Mouse (Mus musculus) liver, embryonic 16.5 days (tissue): ENCODE data around the gene Adam21. TPM values are rescaled to one million over a fixed set of nuclear protein-coding genes. Genes with fewer than 3 reads are reported as not detected.
A peak's percentile ranks its signal among the peaks of the same experiment; 100 is the strongest.

ENCODE experiments used
- ATAC-seq: fragments of 200-750 bp; cut with Nextera tagmentation; 2 replicates; pipeline ENCODE4 v1.8.0; 2017; ENCODE audit warnings: low read depth, mild to moderate bottlenecking, moderate number of reproducible peaks, moderate library complexity
- H3K27ac ChIP-seq: fragments of 300-500 bp; sonication (generic); 2 replicates; pipeline ENCODE4 v1.5.1; 2014; ENCODE audit warnings: mild to moderate bottlenecking, low read length
- H3K27me3 ChIP-seq: fragments of 300-500 bp; sonication (generic); 2 replicates; pipeline ENCODE4 v1.6.1; 2014; ENCODE audit warnings: low read depth, low read length, mixed read lengths; ENCODE audit not compliant: control insufficient read depth, insufficient read depth
- H3K36me3 ChIP-seq: fragments of 300-500 bp; sonication (generic); 2 replicates; pipeline ENCODE4 v1.6.1; 2014; ENCODE audit warnings: mild to moderate bottlenecking; ENCODE audit not compliant: control insufficient read depth, insufficient read depth
- H3K4me1 ChIP-seq: fragments of 300-500 bp; sonication (generic); 2 replicates; pipeline ENCODE4 v1.6.1; 2014; ENCODE audit warnings: low read depth, low read length, mixed read lengths; ENCODE audit not compliant: control insufficient read depth
- H3K4me2 ChIP-seq: fragments of 300-500 bp; sonication (generic); 2 replicates; pipeline ENCODE4 v1.6.1; 2014; ENCODE audit warnings: low read depth, low read length, mixed read lengths
- H3K4me3 ChIP-seq: fragments of 300-500 bp; sonication (generic); 2 replicates; pipeline ENCODE4 v1.5.1; 2014; ENCODE audit warnings: low read depth, mild to moderate bottlenecking, low read length
- H3K9ac ChIP-seq: fragments of 300-500 bp; sonication (generic); 2 replicates; pipeline ENCODE4 v1.6.1; 2014; ENCODE audit warnings: low read depth, low read length
- H3K9me3 ChIP-seq: fragments of 300-500 bp; sonication (generic); replicated peaks from 2 replicates; pipeline ENCODE4 v1.6.1; 2016; ENCODE audit warnings: low read length; ENCODE audit not compliant: control insufficient read depth
- WGBS: fragments of 180-500 bp; shearing (Covaris S2); extraction: QIAGEN DNeasy Blood & Tissue Kit; methylation state at CpG from one replicate; pipeline ENCODE4 v1.1.7; 2014; ENCODE audit not compliant: insufficient replicate concordance; 5-methylcytosine and 5-hydroxymethylcytosine counted together
- polyA plus RNA-seq: library from polyadenylated mRNA; unstranded; fragments of >200 nt; fragmentation: Nextera tagmentation; extraction: Ambion mirVana; gene quantifications from 2 replicates; pipeline ENCODE4 v1.2.1, GENCODE M21; 2015

The Adam21 gene
- polyA plus RNA-seq: not detected in 2 replicates

- Histone ChIP-seq H3K4me1 (peaks cover 4% of the 10 kb centered on the region; the same call in 1 of the 2 replicates), H3K36me3 (peaks cover 6% of the 10 kb centered on the region; the same call in 1 of the 2 replicates), H3K9ac (no peak within 1 kb of the TSS), H3K4me3 (no peak within 1 kb of the TSS), H3K4me2 (0 out of 2 replicates have a peak within 1 kb of the TSS, but pooled peaks have one; percentile 24), H3K9me3 (no peaks in the 10 kb centered on the region), H3K27ac (no peak within 1 kb of the TSS), H3K27me3 (no peaks in the 10 kb centered on the region)
- no peak for ATAC-seq
- WGBS: 71% methylated on average over 1 of the region's 1 CpGs
These were observed at the start of gene Adam21 for GRCm38 (mm10) chr12:81568374-81568773. Adam21 (minus strand) TSS chr12:81568474.

- WGBS: 31% methylated on average over 7 of the region's 7 CpGs
These were observed 48.7 kb upstream of the Adam21 start for GRCm38 (mm10) chr12:81616980-81617379.

DNA sequence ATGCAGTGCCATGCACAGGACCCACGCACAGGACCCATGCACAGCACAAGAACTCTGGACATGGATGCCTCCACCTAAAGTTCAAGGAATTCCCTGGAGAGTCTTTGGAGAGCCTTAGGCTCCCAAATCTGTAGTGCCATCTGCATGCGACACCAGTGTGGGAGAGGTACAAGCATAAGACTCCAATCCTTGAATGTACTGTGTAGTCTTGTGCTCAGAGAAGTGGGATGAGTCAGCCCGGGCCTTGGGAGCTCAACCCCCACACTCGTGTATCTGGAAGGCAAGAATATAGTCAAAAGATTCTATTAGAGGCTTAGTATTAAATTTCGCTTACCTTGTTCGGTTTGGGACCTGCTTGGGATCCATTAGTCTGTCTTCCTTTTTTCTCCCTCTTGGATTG lies 47.5 kb upstream of the Adam21 start:
- Histone ChIP-seq H3K27ac (no peak overlapping the region), H3K9ac (no peak overlapping the region), H3K36me3 (no peaks in the 10 kb centered on the region), H3K4me2 (no peak overlapping the region), H3K4me3 (no peak overlapping the region), H3K4me1 (no peaks in the 10 kb centered on the region), H3K27me3 (no peaks in the 10 kb centered on the region; the same call in 1 of the 2 replicates), H3K9me3 (no peaks in the 10 kb centered on the region)
- 63% methylated on average over 6 of the region's 6 CpGs for WGBS
- no peak for ATAC-seq

More at GRCm38 (mm10) chr12:81616980-81617379, 48.7 kb upstream of the Adam21 start:
- ATAC-seq: no peak
- Histone ChIP-seq H3K27me3 (no peaks in the 10 kb centered on the region; the same call in 1 of the 2 replicates), H3K27ac (no peak overlapping the region), H3K9ac (no peak overlapping the region), H3K4me2 (no peak overlapping the region), H3K4me1 (no peaks in the 10 kb centered on the region), H3K4me3 (no peak overlapping the region), H3K36me3 (no peaks in the 10 kb centered on the region), H3K9me3 (no peaks in the 10 kb centered on the region)

- no peak for ATAC-seq
- Histone ChIP-seq H3K27ac (no peak overlapping the region), H3K4me2 (no peak overlapping the region), H3K4me3 (no peak overlapping the region), H3K4me1 (no peaks in the 10 kb centered on the region), H3K9me3 (no peaks in the 10 kb centered on the region), H3K27me3 (no peaks in the 10 kb centered on the region), H3K9ac (no peak overlapping the region), H3K36me3 (no peaks in the 10 kb centered on the region)
These were observed 41.2 kb upstream of the Adam21 start for GRCm38 (mm10) chr12:81609445-81609844.

DNA sequence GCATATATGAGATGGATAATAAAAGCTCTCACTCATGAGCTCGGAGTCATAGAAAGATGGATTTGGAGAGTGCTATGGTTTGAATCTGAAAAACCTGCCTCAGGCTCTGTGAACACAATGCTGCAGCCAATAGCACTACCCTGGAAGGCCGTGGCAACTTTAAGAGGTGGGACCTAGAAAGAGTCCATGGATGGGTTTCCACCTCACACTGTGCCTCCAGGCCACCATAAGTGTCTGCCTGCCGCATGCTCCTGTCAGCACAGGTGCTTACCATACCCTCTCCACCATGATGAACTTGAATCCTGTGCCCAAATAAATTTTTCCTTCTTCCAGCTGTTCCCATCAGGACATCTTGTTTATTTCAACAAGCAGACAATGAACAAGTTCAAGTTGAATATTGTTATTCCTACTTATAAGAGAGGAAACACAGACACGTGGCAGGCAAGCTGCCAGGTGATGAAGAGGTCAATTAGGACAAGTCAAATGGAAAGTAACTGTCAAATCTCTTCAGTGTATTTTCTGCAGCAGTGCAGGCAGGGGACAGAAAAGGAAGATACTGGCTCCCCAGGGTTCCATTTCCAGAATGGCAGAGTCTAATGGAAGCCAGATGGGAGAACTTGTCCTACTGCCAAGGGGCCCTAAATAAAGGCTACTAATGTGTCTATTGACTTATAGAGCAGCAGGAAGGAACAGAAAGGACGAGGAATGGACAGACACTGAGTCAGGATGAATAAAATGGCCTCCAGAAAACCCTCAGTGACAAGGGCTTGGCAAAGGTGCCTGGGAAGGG lies 36.9 kb upstream of the Adam21 start:
- Histone ChIP-seq H3K4me2 (no peak overlapping the region), H3K36me3 (no peaks in the 10 kb centered on the region), H3K27me3 (0 out of 2 replicates have a peak, but pooled peaks cover 2% of the 10 kb centered on the region), H3K27ac (no peak overlapping the region), H3K9me3 (no peaks in the 10 kb centered on the region), H3K4me1 (no peaks in the 10 kb centered on the region), H3K9ac (no peak overlapping the region), H3K4me3 (no peak overlapping the region)
- no peak for ATAC-seq
- 41% methylated on average over 5 of the region's 5 CpGs for WGBS

GRCm38 (mm10) chr12:81596547-81597262 lies 28.4 kb upstream of the Adam21 start:
- no peak overlapping the region for H3K4me3 ChIP-seq
- no peaks in the 10 kb centered on the region for H3K9me3 ChIP-seq
- no peaks in the 10 kb centered on the region for H3K36me3 ChIP-seq
- H3K9ac ChIP-seq: no peak overlapping the region; the same call in 1 of the 2 replicates
- H3K27me3 ChIP-seq: 0 out of 2 replicates have a peak, but pooled peaks cover 1% of the 10 kb centered on the region
- 32% methylated on average over 8 of the region's 8 CpGs for WGBS
- ATAC-seq: peak; percentile 25
- peak overlapping the region; percentile 46 for H3K4me2 ChIP-seq
- H3K27ac ChIP-seq: peak overlapping the region; percentile 86
- peaks cover 15% of the 10 kb centered on the region for H3K4me1 ChIP-seq

DNA sequence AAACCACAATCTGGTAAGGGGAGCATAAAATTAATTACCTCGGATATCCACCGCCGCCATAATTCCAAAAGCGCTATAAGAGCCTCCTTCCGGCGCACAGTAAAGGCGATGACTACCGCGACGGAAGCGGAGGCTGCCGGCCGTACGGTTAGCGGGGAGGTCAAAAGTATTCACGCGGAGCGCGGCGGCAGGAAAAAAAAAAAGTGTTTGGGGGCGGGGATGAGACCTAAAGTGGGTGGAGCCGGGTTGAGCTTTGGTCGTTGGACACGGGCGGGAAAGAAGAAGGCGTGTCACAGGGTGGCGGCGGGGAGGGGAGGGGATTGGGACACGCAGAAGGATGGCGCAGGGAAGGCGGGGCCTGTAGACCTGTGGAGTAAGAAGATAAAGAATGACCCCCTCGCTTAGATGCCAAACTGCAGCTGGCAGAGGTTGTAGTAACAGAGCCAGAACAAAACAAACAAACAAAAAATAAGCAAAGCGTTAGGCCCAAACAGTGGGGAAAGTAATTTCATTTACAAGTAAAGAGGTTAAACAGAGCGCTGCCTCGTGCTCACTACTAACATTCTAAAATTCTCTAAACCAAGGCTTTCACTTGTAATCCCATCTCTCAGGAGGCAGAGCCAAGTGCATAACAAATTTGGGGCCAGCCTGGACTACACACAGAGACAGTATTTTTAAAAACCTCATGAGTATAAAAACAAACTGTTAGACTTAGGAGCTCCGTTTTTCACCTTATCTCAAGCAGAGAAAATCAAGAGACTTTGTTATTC lies 26.8 kb upstream of the Adam21 start, which contains the start of gene Med6:
TSS of gene Med6 (minus strand) at position 107 of the 770 bp plus-strand sequence.
- Histone ChIP-seq H3K27me3 (no peaks in the 10 kb centered on the region), H3K4me3 (peak within 1 kb of the TSS; percentile 98), H3K9ac (peak within 1 kb of the TSS; percentile 78), H3K4me1 (peaks cover 15% of the 10 kb centered on the region), H3K9me3 (no peaks in the 10 kb centered on the region), H3K36me3 (peaks cover 8% of the 10 kb centered on the region; the same call in 1 of the 2 replicates), H3K27ac (peak within 1 kb of the TSS; percentile 92), H3K4me2 (peak within 1 kb of the TSS; percentile 80)
- ATAC-seq: peak; percentile 98
- WGBS: 2% methylated on average over 36 of the region's 36 CpGs

DNA sequence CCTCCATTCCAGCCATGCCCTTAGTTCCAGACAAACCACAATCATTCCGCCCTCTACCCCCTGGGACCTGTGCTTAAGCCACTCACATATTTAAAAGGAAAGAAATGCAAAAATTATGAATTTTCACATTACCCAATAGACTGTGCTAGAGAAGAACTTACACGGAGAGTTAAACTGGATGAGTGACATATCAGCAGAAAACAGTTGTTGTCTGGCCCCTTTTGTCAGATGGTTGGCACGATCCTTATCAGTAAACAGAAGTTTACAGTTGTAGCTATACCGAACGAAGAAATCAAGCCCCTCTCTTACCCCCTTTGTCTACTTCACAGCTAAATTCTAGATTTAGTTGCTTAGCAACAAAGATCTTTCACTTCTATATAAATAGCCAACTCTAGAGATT lies 343 bp downstream of the Adam21 start:
- no peak overlapping the region for H3K27ac ChIP-seq
- no peaks in the 10 kb centered on the region for H3K9me3 ChIP-seq
- H3K36me3 ChIP-seq: peaks cover 6% of the 10 kb centered on the region; the same call in 1 of the 2 replicates
- H3K4me2 ChIP-seq: 0 out of 2 replicates have a peak overlapping the region, but pooled peaks have one; percentile 24
- 44% methylated on average over 5 of the region's 5 CpGs for WGBS
- H3K27me3 ChIP-seq: no peaks in the 10 kb centered on the region
- H3K4me3 ChIP-seq: no peak overlapping the region
- H3K4me1 ChIP-seq: peaks cover 4% of the 10 kb centered on the region; the same call in 1 of the 2 replicates
- no peak for ATAC-seq
- no peak overlapping the region for H3K9ac ChIP-seq
